Mouse (Mus musculus) lung, postnatal 0 days (tissue): Measurements from ENCODE around the gene Prnp. TPM values are rescaled to one million over a fixed set of nuclear protein-coding genes. Genes with fewer than 3 reads are reported as not detected.

Experiments used
- ATAC-seq: fragments of 200-750 bp; cut with Nextera tagmentation; 2 replicates; pipeline ENCODE4 v1.8.0; 2017; ENCODE audit warnings: moderate library complexity
- DNase-seq: peaks from one replicate; pipeline ENCODE4 v3.0.0-alpha.2; 2016; ENCODE audit warnings: low spot score
- H3K27ac ChIP-seq: fragments of 300-500 bp; sonication (generic); 2 replicates; pipeline ENCODE4 v1.5.1; 2014; ENCODE audit warnings: antibody characterized with exemption, mild to moderate bottlenecking, low read length, mixed read lengths
- H3K27me3 ChIP-seq: fragments of 300-500 bp; sonication (generic); replicated peaks from 2 replicates; pipeline ENCODE4 v1.6.1; 2014; ENCODE audit warnings: low read length, mixed read lengths; ENCODE audit not compliant: insufficient read depth
- H3K36me3 ChIP-seq: fragments of 300-500 bp; sonication (generic); 2 replicates; pipeline ENCODE4 v1.6.1; 2014; ENCODE audit warnings: low read length, mixed read lengths; ENCODE audit not compliant: insufficient read depth
- H3K4me1 ChIP-seq: fragments of 300-500 bp; sonication (generic); 2 replicates; pipeline ENCODE4 v1.6.1; 2014; ENCODE audit warnings: antibody characterized with exemption, low read depth, low read length, mixed read lengths; ENCODE audit not compliant: insufficient read depth
- H3K4me2 ChIP-seq: fragments of 300-500 bp; sonication (generic); replicated peaks from 2 replicates; pipeline ENCODE4 v1.6.1; 2014; ENCODE audit warnings: low read depth, mild to moderate bottlenecking, low read length, moderate library complexity, mixed read lengths
- H3K4me3 ChIP-seq: fragments of 300-500 bp; sonication (generic); 2 replicates; pipeline ENCODE4 v1.5.1; 2014; ENCODE audit warnings: low read depth, low read length
- H3K9ac ChIP-seq: fragments of 300-500 bp; sonication (generic); replicated peaks from 2 replicates; pipeline ENCODE4 v1.6.1; 2014; ENCODE audit warnings: low read depth, mild to moderate bottlenecking
- H3K9me3 ChIP-seq: fragments of 300-500 bp; sonication (generic); 2 replicates; pipeline ENCODE4 v1.6.1; 2016; ENCODE audit warnings: low read length, mixed read lengths
- CTCF ChIP-seq: IDR thresholded peaks from 2 replicates; pipeline ENCODE4 v1.5.1; 2016; ENCODE audit warnings: antibody characterized with exemption, mild to moderate bottlenecking
- EP300 ChIP-seq: IDR thresholded peaks from 2 replicates; pipeline ENCODE4 v1.6.1; 2016; ENCODE audit warnings: antibody characterized with exemption, mild to moderate bottlenecking, control low read depth
- WGBS: fragments of 180-500 bp; shearing (Covaris S2); extraction: QIAGEN DNeasy Blood & Tissue Kit; methylation state at CpG from one replicate; pipeline ENCODE4 v1.1.7; 2014; 5-methylcytosine and 5-hydroxymethylcytosine counted together
- polyA plus RNA-seq: library from polyadenylated mRNA; unstranded; fragments of >200 nt; fragmentation: Nextera tagmentation; extraction: Ambion mirVana; gene quantifications from 2 replicates; pipeline ENCODE4 v1.2.1, GENCODE M21; 2015

The Prnp gene
- polyA plus RNA-seq, 1 experiment from 2014 or later, result 142 TPM

- Histone ChIP-seq H3K27me3 (no peaks in the 10 kb centered on the region), H3K9me3 (no peaks in the 10 kb centered on the region), H3K27ac (0 out of 2 replicates have a peak overlapping the region, but pooled peaks have one; percentile 52), H3K4me1 (no peaks in the 10 kb centered on the region; the same call in 1 of the 2 replicates), H3K9ac (no peak overlapping the region), H3K4me3 (no peak overlapping the region), H3K4me2 (no peak overlapping the region), H3K36me3 (no peaks in the 10 kb centered on the region)
- DNase-seq (peak; percentile 43), ATAC-seq (peak; percentile 72)
- WGBS, result 45% methylated on average over 5 of the region's 5 CpGs
- TF ChIP-seq CTCF, result no peak
- peak; percentile 51 for TF ChIP-seq EP300
These were observed 17.2 kb upstream of the Prnp start for GRCm38 (mm10) chr2:131892534-131892933.

- DNase-seq (no peak), ATAC-seq (no peak)
- H3K9me3 ChIP-seq, result no peaks in the 10 kb centered on the region
- no peak overlapping the region for H3K4me2 ChIP-seq
- no peak overlapping the region for H3K27ac ChIP-seq
- no peaks in the 10 kb centered on the region for H3K36me3 ChIP-seq
- no peaks in the 10 kb centered on the region; the same call in 1 of the 2 replicates for H3K4me1 ChIP-seq
- WGBS, result 77% methylated on average over 2 of the region's 2 CpGs
- H3K4me3 ChIP-seq, result no peak overlapping the region
- H3K27me3 ChIP-seq, result no peaks in the 10 kb centered on the region
- no peak for TF ChIP-seq EP300
- no peak for TF ChIP-seq CTCF
- H3K9ac ChIP-seq, result no peak overlapping the region
These were observed 14.6 kb upstream of the Prnp start for GRCm38 (mm10) chr2:131895106-131895505.

GRCm38 (mm10) chr2:131896011-131896410 is 13.7 kb upstream of the Prnp start:
- Histone ChIP-seq H3K36me3 (no peaks in the 10 kb centered on the region), H3K4me1 (no peaks in the 10 kb centered on the region; the same call in 1 of the 2 replicates), H3K27me3 (no peaks in the 10 kb centered on the region), H3K9me3 (no peaks in the 10 kb centered on the region), H3K4me3 (no peak overlapping the region), H3K4me2 (no peak overlapping the region), H3K27ac (no peak overlapping the region), H3K9ac (no peak overlapping the region)
- TF ChIP-seq EP300 (no peak), CTCF (no peak)
- WGBS, result 93% methylated on average over 4 of the region's 4 CpGs
- ATAC-seq, result no peak
- no peak for DNase-seq

GRCm38 (mm10) chr2:131897336-131898109 is 12.2 kb upstream of the Prnp start:
- H3K36me3 ChIP-seq, result no peaks in the 10 kb centered on the region
- H3K4me1 ChIP-seq, result no peaks in the 10 kb centered on the region
- no peaks in the 10 kb centered on the region for H3K27me3 ChIP-seq
- no peaks in the 10 kb centered on the region for H3K9me3 ChIP-seq
- no peak overlapping the region for H3K27ac ChIP-seq
- TF ChIP-seq CTCF (no peak), EP300 (no peak)
- DNase-seq (no peak), ATAC-seq (no peak)
- 86% methylated on average over 12 of the region's 12 CpGs for WGBS
- no peak overlapping the region for H3K4me3 ChIP-seq
- no peak overlapping the region for H3K4me2 ChIP-seq
- no peak overlapping the region for H3K9ac ChIP-seq

GRCm38 (mm10) chr2:131902423-131902822 is 7.3 kb upstream of the Prnp start:
- no peak for ATAC-seq
- 21% methylated on average over 2 of the region's 3 CpGs for WGBS
- no peak for DNase-seq
- Histone ChIP-seq H3K9ac (no peak overlapping the region), H3K4me1 (no peaks in the 10 kb centered on the region; the same call in 1 of the 2 replicates), H3K4me3 (no peak overlapping the region), H3K27ac (no peak overlapping the region), H3K4me2 (no peak overlapping the region), H3K27me3 (no peaks in the 10 kb centered on the region), H3K9me3 (no peaks in the 10 kb centered on the region), H3K36me3 (no peaks in the 10 kb centered on the region)
- TF ChIP-seq EP300 (no peak), CTCF (no peak)

GRCm38 (mm10) chr2:131902867-131903266 is 6.9 kb upstream of the Prnp start:
- Histone ChIP-seq H3K4me3 (no peak overlapping the region), H3K27ac (peak overlapping the region; percentile 71), H3K4me2 (no peak overlapping the region), H3K9ac (no peak overlapping the region), H3K36me3 (no peaks in the 10 kb centered on the region), H3K27me3 (no peaks in the 10 kb centered on the region), H3K9me3 (no peaks in the 10 kb centered on the region), H3K4me1 (no peaks in the 10 kb centered on the region; the same call in 1 of the 2 replicates)
- peak; percentile 64; the same call in 1 of the 2 replicates for TF ChIP-seq EP300
- no peak for TF ChIP-seq CTCF
- peak; percentile 74 for DNase-seq
- ATAC-seq, result peak; percentile 89
- 29% methylated on average over 8 of the region's 8 CpGs for WGBS
